Mouse (Mus musculus) megakaryocyte, embryonic 14.5 days (primary cell): ENCODE measurements around the gene Mical2.

ENCODE experiments used
- FLI1 ChIP-seq: IDR thresholded peaks from 2 replicates; pipeline ENCODE4 v1.6.1; 2012; ENCODE audit warnings: low read length, inconsistent platforms, mixed read lengths
- GATA1 ChIP-seq: IDR thresholded peaks from 3 replicates; pipeline ENCODE4 v1.6.1; 2012; ENCODE audit warnings: mixed read lengths, low read length, inconsistent platforms, borderline replicate concordance

GRCm38 (mm10) chr7:112336213-112336631, 110.6 kb downstream of the Mical2 start:
- no peak for TF ChIP-seq GATA1
- TF ChIP-seq FLI1 = no peak
